Mouse (Mus musculus): Measurements from ENCODE around the gene 1700017N19Rik. TPM values are rescaled to one million over a fixed set of nuclear protein-coding genes. Genes with fewer than 3 reads are reported as not detected.
"Not testable (repeated sequence)": the region's sequence is repeated elsewhere in the genome, so short reads cannot be mapped to it uniquely, and the experiment has no call there.

1700017N19Rik gene
- total RNA-seq (2012; rRNA removed) (not detected in 2 replicates), total RNA-seq (2014; rRNA removed) (not detected in 2 replicates), polyA plus RNA-seq (2012; ENCODE audit: insufficient read length, low read depth) (not detected in 2 replicates)

- dilution Hi-C loops (cut with MboI; ENCODE audit: extremely low pct_ligation_motif_present, extremely low pct_unique_long_range_greater_than_20kb, low sequenced_read_pairs), result no loop called here
- no peak for DNase-seq (ENCODE audit: extremely low read depth)
- no peak within 1 kb of the TSS for H3K4me3 ChIP-seq (replicated peaks in 1 of 3; ENCODE audit: low read depth in 2 of 3, low read length in 2 of 3, poor library complexity in 1 of 3)
Observed at GRCm38 (mm10) chr10:100590323-100590722, at the start of gene 1700017N19Rik, which contains the start of gene 4930430F08Rik. Gene 1700017N19Rik, plus strand, starts transcription at chr10:100590484. Gene 4930430F08Rik, minus strand, starts transcription at chr10:100590423.

GRCm38 (mm10) chr10:100556566-100557175, 33.6 kb upstream of the 1700017N19Rik start:
- in situ Hi-C loops (cut with MboI; ENCODE audit: low pct_ligation_motif_present, low pct_unique_long_range_greater_than_20kb, low sequenced_read_pairs) (no loop called here), dilution Hi-C loops (cut with MboI; ENCODE audit: extremely low pct_ligation_motif_present, extremely low pct_unique_long_range_greater_than_20kb, low sequenced_read_pairs) (no loop called here)
- no peaks in the 10 kb centered on the region for H3K79me2 ChIP-seq (replicated peaks; ENCODE audit: control insufficient read depth, extremely low read depth, insufficient read depth, poor library complexity, severe bottlenecking)
- no peak overlapping the region for H3K4me3 ChIP-seq (replicated peaks in 1 of 3; ENCODE audit: low read depth in 2 of 3, low read length in 2 of 3, poor library complexity in 1 of 3)
- DNase-seq (ENCODE audit: extremely low read depth), result no peak
- no peaks in the 10 kb centered on the region for H3K4me1 ChIP-seq (ENCODE audit: control insufficient read depth in 1 of 2, insufficient read depth in 2 of 2)
- H3K27me3 ChIP-seq (replicated peaks), result no peaks in the 10 kb centered on the region
- no peak overlapping the region for H3K9ac ChIP-seq (ENCODE audit: insufficient read depth, low read depth)
- no peak overlapping the region for H3K27ac ChIP-seq (ENCODE audit: insufficient read depth, low read depth)
- peaks cover 17% of the 10 kb centered on the region for H3K9me3 ChIP-seq (replicated peaks; ENCODE audit: low read length)
- no peak overlapping the region for H3K4me2 ChIP-seq (ENCODE audit: insufficient read depth, low read depth, poor library complexity, severe bottlenecking)
- TF ChIP-seq MAZ (IDR thresholded peaks at IDR 0.05; ENCODE audit: low read depth, low read length), result no peak
- no peaks in the 10 kb centered on the region for H3K36me3 ChIP-seq (replicated peaks in 1 of 2; ENCODE audit: control insufficient read depth in 1 of 2, insufficient read depth in 1 of 2, low read length in 1 of 2)

More at GRCm38 (mm10) chr10:100590323-100590722, at the start of gene 1700017N19Rik, which contains the start of gene 4930430F08Rik:
- no peaks in the 10 kb centered on the region for H3K36me3 ChIP-seq (replicated peaks in 1 of 2; ENCODE audit: control insufficient read depth in 1 of 2, insufficient read depth in 1 of 2, low read length in 1 of 2)
- H3K9me3 ChIP-seq (replicated peaks; ENCODE audit: low read length), result peaks cover 44% of the 10 kb centered on the region
- no peak within 1 kb of the TSS for H3K27ac ChIP-seq (ENCODE audit: insufficient read depth, low read depth)
- H3K4me2 ChIP-seq (ENCODE audit: insufficient read depth, low read depth, poor library complexity, severe bottlenecking), result no peak within 1 kb of the TSS
- H3K4me1 ChIP-seq (ENCODE audit: control insufficient read depth in 1 of 2, insufficient read depth in 2 of 2), result no peaks in the 10 kb centered on the region
- TF ChIP-seq ETS1 (conservative IDR thresholded peaks at IDR 0.05; ENCODE audit: low read depth, low read length) (no peak), RAD21 (IDR thresholded peaks at IDR 0.05; ENCODE audit: low read depth, low read length) (no peak), POLR2A (IDR thresholded peaks at IDR 0.05; ENCODE audit: low read depth, low read length) (no peak), RCOR1 (conservative IDR thresholded peaks at IDR 0.05; ENCODE audit: low read depth, low read length) (no peak), E2F4 (IDR thresholded peaks at IDR 0.05; ENCODE audit: insufficient replicate concordance, low read depth, low read length) (no peak), NRF1 (IDR thresholded peaks at IDR 0.05; ENCODE audit: low read depth, low read length) (no peak), NELFE (IDR thresholded peaks at IDR 0.05; ENCODE audit: low read depth, low read length) (no peak), CHD2 (IDR thresholded peaks at IDR 0.05; ENCODE audit: low read length) (no peak)
- no peaks in the 10 kb centered on the region for H3K79me2 ChIP-seq (replicated peaks; ENCODE audit: control insufficient read depth, extremely low read depth, insufficient read depth, poor library complexity, severe bottlenecking)
- no peaks in the 10 kb centered on the region for H3K27me3 ChIP-seq (replicated peaks)
- H3K9ac ChIP-seq (ENCODE audit: insufficient read depth, low read depth), result no peak within 1 kb of the TSS
- in situ Hi-C loops (cut with MboI; ENCODE audit: low pct_ligation_motif_present, low pct_unique_long_range_greater_than_20kb, low sequenced_read_pairs), result no loop called here

GRCm38 (mm10) chr10:100560194-100560883, 29.9 kb upstream of the 1700017N19Rik start:
- H3K27me3 ChIP-seq (replicated peaks); H3K36me3 ChIP-seq (replicated peaks in 1 of 2; ENCODE audit: control insufficient read depth in 1 of 2, insufficient read depth in 1 of 2, low read length in 1 of 2); H3K4me1 ChIP-seq (ENCODE audit: control insufficient read depth in 1 of 2, insufficient read depth in 2 of 2); H3K4me3 ChIP-seq (replicated peaks in 1 of 3; ENCODE audit: low read depth in 2 of 3, low read length in 2 of 3, poor library complexity in 1 of 3); dilution Hi-C loops (cut with MboI; ENCODE audit: extremely low pct_ligation_motif_present, extremely low pct_unique_long_range_greater_than_20kb, low sequenced_read_pairs); DNase-seq (ENCODE audit: extremely low read depth); H3K27ac ChIP-seq (ENCODE audit: insufficient read depth, low read depth); H3K4me2 ChIP-seq (ENCODE audit: insufficient read depth, low read depth, poor library complexity, severe bottlenecking); in situ Hi-C loops (cut with MboI; ENCODE audit: low pct_ligation_motif_present, low pct_unique_long_range_greater_than_20kb, low sequenced_read_pairs); H3K79me2 ChIP-seq (replicated peaks; ENCODE audit: control insufficient read depth, extremely low read depth, insufficient read depth, poor library complexity, severe bottlenecking); H3K9ac ChIP-seq (ENCODE audit: insufficient read depth, low read depth): not testable (repeated sequence)
- H3K9me3 ChIP-seq (replicated peaks; ENCODE audit: low read length), result peaks cover 33% of the 10 kb centered on the region
